Mouse (Mus musculus) midbrain, embryonic 14.5 days (tissue): ENCODE measurements at regions not wholly inside any gene's neighbourhood (a gene's known extent, or its start where the extent isn't known, plus 50 kb on each side); places are given as distances from the start of the nearest gene placed in this dataset.
A peak's percentile ranks its signal among the peaks of the same experiment; 100 is the strongest.

Source experiments
- ATAC-seq: fragments of 200-750 bp; cut with Nextera tagmentation; 2 replicates; pipeline ENCODE4 v1.8.0; 2017; ENCODE audit warnings: moderate number of reproducible peaks, moderate library complexity; ENCODE audit not compliant: low FRiP score, low TSS enrichment
- DNase-seq: peaks from one replicate; pipeline ENCODE4 v3.0.0-alpha.2; 2015
- H3K27ac ChIP-seq: fragments of 300-500 bp; sonication (generic); replicated peaks from 2 replicates; pipeline ENCODE4 v1.5.1; 2014; ENCODE audit warnings: mild to moderate bottlenecking, low read depth, low read length, moderate library complexity
- H3K27me3 ChIP-seq: fragments of 300-500 bp; sonication (generic); 2 replicates; pipeline ENCODE4 v1.6.1; 2014; ENCODE audit warnings: low read length, control low read depth, mixed read lengths; ENCODE audit not compliant: control insufficient read depth, insufficient read depth
- H3K36me3 ChIP-seq: fragments of 300-500 bp; sonication (generic); 2 replicates; pipeline ENCODE4 v1.6.1; 2014; ENCODE audit warnings: low read length, control low read depth; ENCODE audit not compliant: control insufficient read depth, insufficient read depth
- H3K4me1 ChIP-seq: fragments of 300-500 bp; sonication (generic); 2 replicates; pipeline ENCODE4 v1.6.1; 2014; ENCODE audit warnings: mild to moderate bottlenecking, antibody characterized with exemption, low read length, control low read depth; ENCODE audit not compliant: control insufficient read depth, insufficient read depth
- H3K4me2 ChIP-seq: fragments of 300-500 bp; sonication (generic); 2 replicates; pipeline ENCODE4 v1.6.1; 2014; ENCODE audit warnings: mild to moderate bottlenecking, low read length, moderate library complexity
- H3K4me3 ChIP-seq: fragments of 300-500 bp; sonication (generic); replicated peaks from 2 replicates; pipeline ENCODE4 v1.5.1; 2014; ENCODE audit warnings: low read depth, low read length
- H3K9ac ChIP-seq: fragments of 300-500 bp; sonication (generic); replicated peaks from 2 replicates; pipeline ENCODE4 v1.6.1; 2014; ENCODE audit warnings: mild to moderate bottlenecking, low read length, moderate library complexity
- H3K9me3 ChIP-seq: fragments of 300-500 bp; sonication (generic); 2 replicates; pipeline ENCODE4 v1.6.1; 2016; ENCODE audit warnings: low read length, control low read depth, mixed read lengths; ENCODE audit not compliant: control insufficient read depth
- WGBS: fragments of 180-500 bp; shearing (Covaris S2); extraction: QIAGEN DNeasy Blood & Tissue Kit; methylation state at CpG from one replicate; pipeline ENCODE4 v1.1.7; 2014; 5-methylcytosine and 5-hydroxymethylcytosine counted together

DNA sequence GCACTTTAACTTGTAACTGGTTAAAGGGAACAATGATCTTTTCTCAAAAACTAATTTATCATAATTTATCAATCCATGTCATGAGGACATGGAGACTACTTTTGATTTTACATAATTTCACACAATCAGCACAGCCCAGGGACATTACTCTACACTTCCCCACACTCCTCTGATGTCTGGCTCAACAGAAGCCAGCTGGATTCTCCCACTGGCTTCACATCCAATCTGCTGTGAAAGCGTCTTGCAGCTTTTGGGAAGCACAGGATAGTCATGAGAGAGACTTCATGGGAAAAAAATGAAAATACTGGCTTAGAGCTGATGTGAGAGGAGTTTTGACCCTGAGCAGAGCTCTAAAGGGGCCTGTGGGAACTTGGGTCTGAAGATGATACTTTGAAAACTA is 61.7 kb upstream of the Hrasls start:
- WGBS: 78% methylated on average over 1 of the region's 1 CpGs
- DNase-seq (no peak), ATAC-seq (no peak)
- H3K4me2 ChIP-seq: no peak overlapping the region
- H3K9me3 ChIP-seq: no peaks in the 10 kb centered on the region
- H3K27ac ChIP-seq: no peak overlapping the region
- H3K9ac ChIP-seq: no peak overlapping the region
- no peaks in the 10 kb centered on the region for H3K4me1 ChIP-seq
- H3K4me3 ChIP-seq: no peak overlapping the region
- H3K36me3 ChIP-seq: no peaks in the 10 kb centered on the region
- H3K27me3 ChIP-seq: no peaks in the 10 kb centered on the region

DNA sequence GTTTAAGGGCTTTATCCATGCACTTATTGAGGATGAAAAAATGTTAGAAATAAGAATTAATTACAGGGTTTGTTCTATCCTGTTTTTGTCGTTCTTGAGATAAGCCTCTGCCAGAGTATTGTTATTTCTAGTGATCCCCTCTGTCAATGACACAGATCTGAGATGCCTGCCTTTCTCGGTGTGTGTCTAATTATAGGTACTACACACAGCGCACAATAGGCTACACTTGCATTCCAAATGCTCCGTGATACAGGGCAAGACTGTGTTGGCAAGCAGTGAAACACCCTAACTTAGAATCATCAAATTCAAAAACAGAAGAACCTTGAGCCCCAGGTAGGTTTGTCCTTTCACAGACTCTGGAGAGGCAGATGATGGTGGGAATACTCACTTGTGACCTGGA is 90.3 kb upstream of the Hrasls start:
- Histone ChIP-seq H3K4me2 (no peak overlapping the region), H3K9ac (no peak overlapping the region), H3K4me1 (no peaks in the 10 kb centered on the region), H3K27me3 (no peaks in the 10 kb centered on the region), H3K27ac (no peak overlapping the region), H3K9me3 (no peaks in the 10 kb centered on the region), H3K36me3 (no peaks in the 10 kb centered on the region), H3K4me3 (no peak overlapping the region)
- no peak for ATAC-seq
- no peak for DNase-seq
- 80% methylated on average over 4 of the region's 4 CpGs for WGBS

DNA sequence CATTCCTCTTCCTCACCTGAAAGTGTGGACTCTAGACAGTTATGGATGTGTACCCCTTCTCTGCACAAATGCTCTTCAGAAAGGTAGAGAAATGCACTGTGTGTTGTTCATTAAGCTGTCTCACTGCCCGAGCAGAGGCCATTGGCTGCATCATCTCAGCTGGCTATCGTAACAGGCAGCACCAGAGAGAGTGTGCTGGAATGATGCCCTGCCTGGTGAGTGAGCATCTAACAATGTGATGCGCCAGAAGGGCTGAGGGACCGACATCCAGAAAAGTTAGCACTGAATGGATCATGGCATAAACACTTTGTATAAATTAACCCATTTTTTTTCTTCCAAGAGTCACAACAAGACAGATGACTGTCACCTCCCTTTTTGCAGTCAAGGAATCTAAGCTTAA is 112.7 kb upstream of the Hrasls start:
- Histone ChIP-seq H3K36me3 (no peaks in the 10 kb centered on the region), H3K27ac (no peak overlapping the region), H3K9me3 (no peaks in the 10 kb centered on the region), H3K4me3 (no peak overlapping the region), H3K9ac (no peak overlapping the region), H3K4me2 (no peak overlapping the region), H3K4me1 (no peaks in the 10 kb centered on the region), H3K27me3 (no peaks in the 10 kb centered on the region)
- ATAC-seq (no peak), DNase-seq (no peak)
- 91% methylated on average over 4 of the region's 4 CpGs for WGBS

DNA sequence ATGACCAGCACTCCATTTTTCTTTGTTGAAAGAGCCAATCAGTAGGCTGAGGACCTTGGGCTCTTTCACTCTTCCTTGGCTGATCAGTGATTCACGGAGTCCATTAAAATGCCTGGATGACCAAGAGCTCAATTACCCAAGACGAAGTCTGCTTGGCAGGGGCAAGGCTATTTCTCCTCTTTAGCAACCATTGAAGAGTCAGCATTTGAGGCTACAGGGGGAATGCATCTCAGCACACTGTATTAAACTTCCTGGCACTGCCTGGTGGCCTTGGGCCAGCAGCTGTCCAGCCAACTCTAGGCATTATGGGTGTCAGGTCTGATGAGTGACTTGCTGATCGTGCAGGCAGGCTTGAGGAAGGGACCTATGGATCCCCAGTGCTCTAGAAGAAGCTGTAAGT is 136.5 kb upstream of the Mb21d2 start:
- no peak for ATAC-seq

DNA sequence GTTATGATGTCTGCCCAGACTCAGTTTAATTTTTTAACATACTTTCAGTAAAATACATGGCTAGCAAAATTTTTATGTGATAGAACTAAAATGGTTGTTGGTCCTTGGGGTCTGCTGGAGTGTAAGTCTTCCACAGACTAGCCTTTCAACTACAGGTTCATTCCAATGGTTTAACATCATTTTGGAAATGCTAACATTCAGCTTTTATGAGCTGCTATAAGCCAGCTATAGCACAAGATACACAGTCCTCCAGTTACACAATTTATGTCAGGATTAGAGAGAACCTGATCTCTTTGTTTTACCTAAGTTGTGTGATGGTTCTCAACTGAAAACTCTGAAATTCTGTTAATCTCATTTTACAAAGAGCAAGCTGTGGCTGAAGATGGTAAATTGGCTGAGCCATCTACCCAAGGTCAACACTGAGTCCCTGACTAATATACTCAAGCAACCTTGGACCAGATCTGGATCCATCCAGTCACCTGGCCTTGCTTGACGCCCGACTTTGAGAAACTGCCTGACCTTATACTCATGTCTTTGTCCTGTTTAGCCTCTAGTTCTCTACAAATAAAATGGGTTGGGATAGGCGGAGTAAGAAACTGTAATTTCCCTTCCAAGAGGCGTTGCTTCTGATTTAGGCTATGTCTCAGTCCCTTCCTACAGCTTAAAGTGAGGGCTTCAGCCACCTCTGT is 135.8 kb upstream of the Mb21d2 start:
- H3K4me2 ChIP-seq: no peak overlapping the region
- ATAC-seq (no peak), DNase-seq (no peak)
- no peak overlapping the region for H3K9ac ChIP-seq
- no peaks in the 10 kb centered on the region for H3K9me3 ChIP-seq
- no peak overlapping the region for H3K4me3 ChIP-seq
- H3K4me1 ChIP-seq: no peaks in the 10 kb centered on the region
- H3K27ac ChIP-seq: no peak overlapping the region
- no peaks in the 10 kb centered on the region for H3K27me3 ChIP-seq
- 94% methylated on average over 4 of the region's 4 CpGs for WGBS
- no peaks in the 10 kb centered on the region for H3K36me3 ChIP-seq

More for the DNA sequence above, 136.5 kb upstream of the Mb21d2 start:
- no peak for DNase-seq
- Histone ChIP-seq H3K4me1 (no peaks in the 10 kb centered on the region), H3K27ac (no peak overlapping the region), H3K9ac (no peak overlapping the region), H3K4me2 (no peak overlapping the region), H3K36me3 (no peaks in the 10 kb centered on the region), H3K9me3 (no peaks in the 10 kb centered on the region), H3K4me3 (no peak overlapping the region), H3K27me3 (no peaks in the 10 kb centered on the region)
- WGBS: 86% methylated on average over 3 of the region's 3 CpGs

DNA sequence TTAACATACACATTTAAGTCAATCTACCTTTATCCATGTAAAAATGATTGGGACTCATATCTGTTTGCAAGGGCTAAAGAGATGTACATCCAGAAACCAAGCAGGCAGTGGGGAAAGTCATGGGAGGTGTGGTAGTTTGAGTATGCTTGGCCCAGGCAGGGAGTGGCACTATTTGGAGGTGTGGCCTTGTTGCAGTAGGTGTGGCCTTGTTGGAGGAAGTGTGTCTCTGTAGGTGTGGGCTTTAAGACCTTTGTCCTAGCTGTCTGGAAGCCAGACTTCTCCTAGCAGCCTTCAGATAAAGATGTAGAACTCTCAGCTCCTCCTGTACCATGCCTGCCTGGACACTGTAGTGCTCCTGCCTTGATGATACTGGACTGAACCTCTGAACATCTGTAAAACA is 133.9 kb upstream of the Mb21d2 start:
- Histone ChIP-seq H3K4me1 (no peaks in the 10 kb centered on the region), H3K27me3 (no peaks in the 10 kb centered on the region), H3K4me3 (no peak overlapping the region), H3K9me3 (no peaks in the 10 kb centered on the region), H3K27ac (no peak overlapping the region), H3K9ac (no peak overlapping the region), H3K4me2 (no peak overlapping the region), H3K36me3 (no peaks in the 10 kb centered on the region)
- ATAC-seq (no peak), DNase-seq (no peak)

DNA sequence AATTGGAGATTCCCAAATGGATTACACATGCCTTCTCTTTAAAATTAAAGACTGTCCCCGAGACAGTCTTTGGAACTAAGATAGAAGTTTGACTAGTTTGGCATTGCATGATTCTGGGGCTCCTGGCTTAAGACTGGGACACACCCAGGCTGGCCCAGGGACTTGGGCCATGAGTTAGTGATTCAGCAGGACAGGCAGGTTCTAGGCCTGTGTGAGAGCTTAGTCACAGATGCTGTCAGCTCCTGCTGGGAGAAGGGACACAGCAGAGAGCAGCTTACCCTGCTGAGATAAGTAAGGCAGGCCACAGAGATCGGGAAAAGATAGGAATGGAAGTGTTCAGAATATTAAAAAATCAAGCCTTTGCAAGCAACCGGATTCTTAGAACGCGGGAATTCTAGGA is 127.6 kb upstream of the Mb21d2 start:
- no peak overlapping the region for H3K9ac ChIP-seq
- H3K9me3 ChIP-seq: no peaks in the 10 kb centered on the region
- DNase-seq (no peak), ATAC-seq (no peak)
- no peak overlapping the region for H3K4me2 ChIP-seq
- H3K27ac ChIP-seq: no peak overlapping the region
- no peaks in the 10 kb centered on the region for H3K27me3 ChIP-seq
- H3K4me1 ChIP-seq: 0 out of 2 replicates have a peak, but pooled peaks cover 4% of the 10 kb centered on the region
- 62% methylated on average over 5 of the region's 5 CpGs for WGBS
- no peak overlapping the region for H3K4me3 ChIP-seq
- no peaks in the 10 kb centered on the region for H3K36me3 ChIP-seq

DNA sequence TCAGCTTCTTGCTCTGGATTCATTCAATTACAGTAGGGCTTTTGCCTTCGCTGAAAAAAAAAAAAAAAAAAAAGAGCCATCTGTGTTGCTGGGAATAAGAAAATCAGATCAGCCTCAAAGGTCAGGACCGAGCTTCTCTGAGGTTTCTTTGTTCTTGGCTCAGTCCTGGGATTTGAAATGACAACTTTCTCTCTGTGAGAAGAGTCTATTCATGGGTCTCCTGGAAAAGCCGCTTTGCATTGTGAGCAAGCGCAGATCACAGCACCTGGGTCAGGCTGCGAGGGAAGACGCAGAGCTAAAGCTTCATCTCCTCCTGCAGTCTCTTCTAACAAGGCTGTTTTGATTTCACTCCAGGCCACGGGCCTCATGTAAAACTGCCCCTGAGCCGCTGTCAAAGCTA is 125.0 kb upstream of the Mb21d2 start:
- WGBS: 9% methylated on average over 8 of the region's 8 CpGs
- DNase-seq (peak; percentile 73), ATAC-seq (peak; percentile 60; the same call in 1 of the 2 replicates)
- Histone ChIP-seq H3K9ac (peak overlapping the region; percentile 3; the same call in 1 of the 2 replicates), H3K4me1 (0 out of 2 replicates have a peak, but pooled peaks cover 4% of the 10 kb centered on the region), H3K36me3 (no peaks in the 10 kb centered on the region), H3K4me3 (no peak overlapping the region), H3K27me3 (no peaks in the 10 kb centered on the region), H3K27ac (peak overlapping the region; percentile 54), H3K4me2 (peak overlapping the region; percentile 45), H3K9me3 (no peaks in the 10 kb centered on the region)

DNA sequence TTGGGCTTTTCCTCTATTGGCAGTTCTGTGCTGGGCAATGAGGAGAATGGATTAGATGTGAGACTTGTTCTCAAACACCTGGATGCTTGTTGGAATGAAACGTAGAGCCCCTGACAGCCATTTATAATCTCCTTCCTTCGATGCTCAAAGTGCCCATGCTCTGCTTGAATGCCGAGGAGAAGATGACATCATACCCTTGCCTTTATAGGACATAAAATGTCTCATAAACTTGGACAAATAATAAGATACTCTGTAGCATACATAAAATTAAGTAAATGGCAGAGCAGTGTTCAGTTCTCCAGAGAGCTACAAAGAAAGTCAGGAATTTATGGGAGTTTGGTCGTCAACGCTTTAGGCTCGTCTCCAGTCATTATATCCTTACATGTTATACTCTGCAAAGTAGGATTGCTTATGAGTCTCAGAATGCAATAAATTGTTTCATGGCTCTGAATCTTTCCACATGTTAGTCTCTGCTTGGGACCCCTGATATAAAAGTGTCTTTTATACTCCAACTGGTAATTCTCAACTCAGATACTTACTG is 117.0 kb upstream of the Mb21d2 start:
- Histone ChIP-seq H3K36me3 (no peaks in the 10 kb centered on the region), H3K27me3 (no peaks in the 10 kb centered on the region), H3K4me2 (no peak overlapping the region), H3K9me3 (no peaks in the 10 kb centered on the region), H3K4me3 (no peak overlapping the region), H3K9ac (no peak overlapping the region), H3K4me1 (no peaks in the 10 kb centered on the region), H3K27ac (no peak overlapping the region)
- ATAC-seq (no peak), DNase-seq (no peak)
- WGBS: 88% methylated on average over 6 of the region's 6 CpGs
